Mouse (Mus musculus) kidney, postnatal 36 days (tissue): ENCODE data around the gene Ndufa3.

Experiments
- DNase-seq, 2 experiments: peaks; one replicate each; pipeline ENCODE4 v3.0.0; 2021 to 2022; ENCODE audit warnings: mixed read lengths in 2 of 2

Ndufa3 gene

GRCm38 (mm10) chr7:3611006-3611405, 6.2 kb upstream of the Ndufa3 start:
- DNase-seq = no peak

GRCm38 (mm10) chr7:3614021-3614420, 3.2 kb upstream of the Ndufa3 start:
- no peak for DNase-seq

- DNase-seq = no peak
These were observed 1.1 kb upstream of the Ndufa3 start, which contains the start of gene Oscar for GRCm38 (mm10) chr7:3616057-3616388. Gene Oscar (minus strand): TSS chr7:3616157.

GRCm38 (mm10) chr7:3616389-3617241, 558 bp upstream of the Ndufa3 start:
- no peak for DNase-seq

GRCm38 (mm10) chr7:3629030-3629429, 11.9 kb downstream of the Ndufa3 start:
- DNase-seq = no peak

GRCm38 (mm10) chr7:3629543-3630477, 12.6 kb downstream of the Ndufa3 start, which contains the start of the genes Tfpt and Prpf31:
Gene Tfpt (minus strand): TSS chr7:3629929.
Gene Prpf31 (plus strand): TSS chr7:3629985.
- peak; percentile 93 to 95 for DNase-seq

- no peak for DNase-seq
These were observed 13.3 kb downstream of the Ndufa3 start for GRCm38 (mm10) chr7:3630478-3630815.

GRCm38 (mm10) chr7:3643412-3643811, 26.2 kb downstream of the Ndufa3 start:
- no peak for DNase-seq

GRCm38 (mm10) chr7:3643843-3644242, 26.7 kb downstream of the Ndufa3 start:
- no peak for DNase-seq

- peak in 1 of 2 experiments; percentile 94 for DNase-seq
These were observed 27.1 kb downstream of the Ndufa3 start for GRCm38 (mm10) chr7:3644348-3644671.

- peak; percentile 97 to 100 for DNase-seq
These were observed 27.7 kb downstream of the Ndufa3 start, which contains the start of gene Cnot3 for GRCm38 (mm10) chr7:3644672-3645487. Gene Cnot3 (plus strand): TSS chr7:3645268.

GRCm38 (mm10) chr7:3645488-3646025, 28.4 kb downstream of the Ndufa3 start:
- DNase-seq = peak in 1 of 2 experiments; percentile 3

- no peak for DNase-seq
These were observed 29.0 kb downstream of the Ndufa3 start for GRCm38 (mm10) chr7:3646188-3646587.

GRCm38 (mm10) chr7:3646641-3647040, 29.5 kb downstream of the Ndufa3 start:
- no peak for DNase-seq

GRCm38 (mm10) chr7:3656966-3657365, 39.8 kb downstream of the Ndufa3 start:
- no peak for DNase-seq

- no peak for DNase-seq
These were observed 41.4 kb downstream of the Ndufa3 start for GRCm38 (mm10) chr7:3658578-3658977.

- DNase-seq = peak; percentile 67 to 73
These were observed 47.5 kb downstream of the Ndufa3 start for GRCm38 (mm10) chr7:3664524-3665214.

GRCm38 (mm10) chr7:3665215-3666114, 48.3 kb downstream of the Ndufa3 start, which contains the start of gene Leng1:
Gene Leng1 (minus strand): TSS chr7:3665840.
- DNase-seq = peak; percentile 97 to 99

- peak in 1 of 2 experiments; percentile 8 for DNase-seq
These were observed 49.8 kb downstream of the Ndufa3 start for GRCm38 (mm10) chr7:3666921-3667391.
